Mouse (Mus musculus) ovary, postnatal 10 days (tissue): Measurements from ENCODE around the gene Ethe1.

Source experiments
- DNase-seq: peaks from one replicate; pipeline ENCODE4 v3.0.0; 2022; ENCODE audit warnings: low spot score

Ethe1 gene

DNA sequence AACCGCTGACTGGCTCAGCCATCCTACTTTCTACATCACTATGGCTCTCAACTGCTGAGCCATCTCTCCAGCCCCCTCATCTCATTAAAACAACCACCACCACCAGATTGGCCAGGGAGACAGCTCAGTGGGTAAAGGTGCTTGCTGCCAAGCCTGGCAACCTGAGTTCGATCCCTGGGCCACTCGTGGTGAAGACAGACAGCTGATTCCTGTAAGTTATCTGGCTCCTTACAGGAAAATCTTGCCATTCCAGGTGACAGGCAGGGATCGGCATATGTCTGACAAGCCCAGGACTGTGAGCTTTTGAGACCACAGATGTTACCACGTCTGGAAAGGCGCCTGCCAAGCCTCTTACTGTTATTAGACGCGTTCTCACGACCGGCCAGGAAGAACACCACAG, 9.5 kb upstream of the Ethe1 start:
- DNase-seq, result no peak

DNA sequence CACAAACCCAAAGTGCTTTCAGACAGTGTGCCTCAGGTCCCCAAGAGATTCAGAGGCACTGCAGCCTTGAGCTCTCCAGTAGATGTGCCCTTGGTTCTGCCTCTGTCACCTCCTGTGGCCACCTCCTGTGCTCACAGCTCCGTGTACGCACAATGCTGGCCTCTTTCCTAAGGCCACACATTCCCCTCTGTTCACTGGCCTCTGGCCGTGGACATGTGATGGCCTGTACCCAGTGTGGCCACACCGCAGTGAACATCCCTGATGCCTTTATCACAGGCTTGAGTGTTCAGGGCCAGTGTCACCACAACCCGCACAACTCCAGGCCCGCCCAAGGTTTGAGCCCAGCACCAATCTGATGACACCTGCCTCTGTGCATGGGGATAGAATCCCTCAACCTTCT, 2.5 kb upstream of the Ethe1 start:
- no peak for DNase-seq

DNA sequence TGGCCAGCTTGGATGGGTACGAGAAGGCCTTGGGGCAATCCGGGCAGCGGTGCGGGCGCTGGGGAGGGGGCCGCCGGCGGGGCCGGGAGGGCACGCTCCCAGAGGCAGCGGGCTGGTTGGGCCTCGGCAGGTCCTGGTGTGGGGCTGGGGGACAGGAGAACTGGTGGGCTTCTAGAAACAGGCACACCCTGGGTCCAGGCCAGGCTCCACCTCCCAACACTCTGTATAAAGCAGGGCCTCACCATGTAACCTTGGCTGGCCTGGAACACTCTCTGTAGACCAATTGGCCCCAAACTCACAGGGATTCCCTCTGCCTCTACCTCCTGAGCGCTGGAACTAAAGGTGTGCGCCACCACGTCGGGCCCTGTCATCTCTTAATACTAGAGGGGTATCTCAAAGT, 1.3 kb upstream of the Ethe1 start:
- DNase-seq, result no peak

- DNase-seq, result no peak
Observed at GRCm38 (mm10) chr7:24586828-24587227, 515 bp upstream of the Ethe1 start.

DNA sequence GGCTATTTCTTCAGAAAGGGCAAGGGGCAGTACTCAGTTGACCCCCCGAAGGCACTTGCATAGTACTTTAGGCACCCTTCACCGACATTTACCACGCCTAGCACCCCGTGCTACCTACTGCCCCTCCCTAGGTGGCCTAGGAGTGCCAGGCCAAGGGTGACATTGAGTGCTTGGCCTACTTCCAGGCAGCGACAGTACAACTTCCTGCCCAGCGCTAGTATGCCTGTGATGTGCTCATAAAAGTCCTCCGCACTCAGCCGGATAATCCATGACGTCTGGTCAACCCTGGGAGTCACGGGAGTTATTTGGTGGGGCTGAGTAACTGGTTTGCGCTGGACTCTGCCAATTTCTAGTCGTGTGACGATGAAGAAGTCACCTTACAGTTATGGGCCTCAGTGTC, 993 bp downstream of the Ethe1 start:
- no peak for DNase-seq

- no peak for DNase-seq
Observed at GRCm38 (mm10) chr7:24591735-24592134, 4.4 kb downstream of the Ethe1 start.

DNA sequence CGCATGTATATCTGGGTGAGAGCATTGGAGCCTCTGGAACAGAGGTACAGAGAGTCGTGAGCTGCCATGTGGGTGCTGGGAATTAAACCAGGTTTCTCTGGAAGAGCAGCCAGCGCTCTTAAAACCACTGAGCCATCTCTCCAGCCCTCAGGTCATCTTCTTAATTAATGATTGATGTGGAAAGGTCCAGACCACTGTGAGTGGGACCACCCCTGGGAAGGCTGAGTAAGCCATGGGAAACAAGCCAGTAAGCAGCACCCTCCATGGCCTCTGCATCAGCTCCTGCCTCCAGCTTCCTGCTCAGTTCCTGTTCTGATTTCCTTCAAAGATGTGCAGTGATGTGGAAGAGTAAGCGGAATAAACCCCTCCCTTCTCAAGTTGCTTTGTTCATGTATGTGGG, 4.8 kb downstream of the Ethe1 start:
- DNase-seq, result no peak

DNA sequence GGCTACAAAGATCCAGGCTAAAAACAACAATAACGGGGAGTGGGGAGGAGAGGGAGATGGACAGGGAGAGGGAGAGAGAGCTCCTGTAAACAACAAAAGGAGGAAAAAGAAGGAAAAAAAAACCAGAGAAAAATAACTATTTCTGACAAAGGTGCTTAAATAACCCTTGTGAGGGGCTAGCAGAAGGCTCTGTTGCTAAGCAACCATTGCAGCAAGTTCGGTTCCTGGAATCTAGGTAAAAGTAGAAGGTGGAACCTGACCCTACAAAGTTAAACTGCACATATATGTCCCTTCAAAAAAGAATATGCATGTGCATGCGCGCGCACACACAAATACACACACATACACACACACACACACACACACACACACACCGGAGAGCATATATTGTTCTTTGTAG, 5.4 kb downstream of the Ethe1 start:
- DNase-seq, result no peak

DNA sequence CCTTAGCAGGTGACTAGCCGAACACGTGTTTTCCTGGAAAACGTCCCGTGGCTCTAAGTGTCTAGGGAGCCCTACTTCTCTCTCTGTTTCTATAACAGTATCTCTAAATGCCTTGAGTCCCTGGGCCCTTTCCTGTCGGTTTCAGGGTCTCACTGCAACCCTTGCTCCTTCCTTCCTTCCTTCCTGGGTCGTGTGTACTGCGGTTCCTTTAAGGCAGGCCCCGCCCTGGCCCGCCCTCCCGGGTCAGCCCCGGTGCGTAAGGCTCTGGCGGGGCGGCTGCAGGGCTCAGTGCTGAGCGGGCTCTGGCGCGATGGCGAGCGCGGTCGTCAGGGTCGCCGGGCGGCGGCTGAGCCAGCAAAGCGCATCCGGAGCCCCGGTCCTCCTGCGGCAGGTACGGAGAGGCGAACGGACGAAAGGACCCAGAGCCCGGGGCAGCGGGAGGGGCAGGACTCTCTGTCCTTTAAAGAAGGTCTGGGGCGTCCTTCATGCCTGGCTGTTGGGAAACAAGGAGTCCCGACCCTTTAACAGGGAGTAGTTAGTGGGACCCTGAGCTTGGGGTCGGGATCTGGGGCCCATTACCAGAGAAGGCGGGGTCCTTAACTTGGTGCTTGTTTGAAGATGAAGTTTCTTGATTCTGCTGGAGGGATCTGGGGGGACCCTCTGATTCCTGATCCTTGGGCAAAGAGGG, 6.4 kb downstream of the Ethe1 start:
- peak; percentile 46 for DNase-seq

DNA sequence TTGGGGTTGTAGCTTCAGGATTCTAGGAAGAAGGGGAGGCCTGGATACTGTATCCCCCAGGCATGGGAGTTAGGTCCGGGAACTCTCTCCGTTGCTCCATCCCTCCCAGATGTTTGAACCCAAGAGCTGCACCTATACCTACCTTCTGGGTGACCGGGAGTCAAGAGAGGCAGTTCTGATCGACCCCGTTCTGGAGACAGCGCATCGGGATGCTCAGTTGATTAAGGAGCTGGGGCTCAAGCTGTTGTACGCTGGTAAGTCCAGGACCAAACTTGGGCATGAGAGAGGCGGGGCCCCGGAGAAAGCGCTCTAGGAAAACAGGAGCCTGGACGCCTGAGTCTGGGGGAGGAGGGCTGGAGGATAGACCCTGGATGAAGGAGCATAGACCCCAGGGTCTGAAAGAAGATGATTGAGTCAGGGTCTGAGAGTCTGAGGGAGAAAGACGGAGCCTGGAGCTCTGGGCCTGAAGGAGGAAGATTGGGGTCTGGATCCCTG, 7.0 kb downstream of the Ethe1 start:
- no peak for DNase-seq

- DNase-seq, result no peak
Observed at GRCm38 (mm10) chr7:24595464-24595863, 8.1 kb downstream of the Ethe1 start.

DNA sequence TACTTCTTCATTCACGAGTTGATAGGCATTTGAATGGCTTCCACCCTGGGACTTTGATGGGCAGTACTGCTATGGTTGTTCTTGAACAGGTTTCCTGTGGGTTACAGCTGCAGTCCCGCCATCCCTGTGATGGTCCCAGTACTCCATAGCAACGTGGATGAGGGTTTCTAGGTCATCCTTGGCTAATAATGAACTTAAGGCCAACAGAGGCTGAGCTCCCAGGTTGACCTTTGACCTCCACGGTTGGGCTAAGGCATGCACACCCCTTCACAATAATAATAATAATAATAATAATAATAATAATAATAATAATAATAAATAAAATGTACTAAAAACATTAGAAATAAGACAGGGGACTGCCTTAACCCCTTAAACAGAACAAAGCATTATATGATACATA, 10.8 kb downstream of the Ethe1 start:
- DNase-seq, result no peak

DNA sequence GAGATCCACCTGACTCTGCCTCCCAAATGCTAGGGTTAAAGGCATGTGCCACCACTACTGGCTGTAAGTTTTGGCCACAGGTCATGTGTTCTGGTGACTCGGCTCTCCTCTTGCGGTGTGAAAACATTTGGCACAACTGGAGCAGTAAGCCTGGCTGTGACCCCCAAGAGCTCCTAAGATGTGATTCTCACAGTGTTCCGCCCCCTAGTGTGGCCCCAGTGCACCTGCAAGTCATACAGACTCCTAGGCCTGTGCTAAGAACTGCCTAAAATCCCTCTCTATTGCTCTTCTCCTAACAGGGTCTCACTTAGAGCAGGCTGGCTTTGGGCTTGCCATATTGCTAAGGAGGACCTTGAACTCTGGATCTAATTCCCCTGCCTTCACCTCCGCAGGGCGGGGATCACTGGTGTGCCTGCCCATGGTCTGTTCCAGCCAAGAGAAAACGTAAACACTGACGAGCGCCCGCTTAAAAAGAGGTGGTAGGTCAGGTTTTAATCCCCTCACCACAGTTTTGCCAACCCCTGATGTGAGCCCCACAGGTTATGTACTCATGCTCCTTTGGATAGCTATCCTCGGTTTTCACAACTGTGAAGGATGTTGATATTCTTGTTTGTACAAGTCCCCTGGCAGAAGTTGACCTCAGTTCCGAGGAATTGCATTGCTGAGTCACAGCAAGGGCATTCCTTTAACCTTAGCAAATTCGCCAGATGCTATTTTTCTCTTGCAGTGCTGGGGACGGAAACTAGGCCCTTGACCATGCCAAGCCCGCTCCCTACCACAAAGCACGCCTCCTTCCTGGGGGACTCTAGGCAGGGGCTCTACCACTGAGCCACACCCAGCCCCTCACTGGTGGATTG, 12.1 kb downstream of the Ethe1 start:
- DNase-seq, result no peak

DNA sequence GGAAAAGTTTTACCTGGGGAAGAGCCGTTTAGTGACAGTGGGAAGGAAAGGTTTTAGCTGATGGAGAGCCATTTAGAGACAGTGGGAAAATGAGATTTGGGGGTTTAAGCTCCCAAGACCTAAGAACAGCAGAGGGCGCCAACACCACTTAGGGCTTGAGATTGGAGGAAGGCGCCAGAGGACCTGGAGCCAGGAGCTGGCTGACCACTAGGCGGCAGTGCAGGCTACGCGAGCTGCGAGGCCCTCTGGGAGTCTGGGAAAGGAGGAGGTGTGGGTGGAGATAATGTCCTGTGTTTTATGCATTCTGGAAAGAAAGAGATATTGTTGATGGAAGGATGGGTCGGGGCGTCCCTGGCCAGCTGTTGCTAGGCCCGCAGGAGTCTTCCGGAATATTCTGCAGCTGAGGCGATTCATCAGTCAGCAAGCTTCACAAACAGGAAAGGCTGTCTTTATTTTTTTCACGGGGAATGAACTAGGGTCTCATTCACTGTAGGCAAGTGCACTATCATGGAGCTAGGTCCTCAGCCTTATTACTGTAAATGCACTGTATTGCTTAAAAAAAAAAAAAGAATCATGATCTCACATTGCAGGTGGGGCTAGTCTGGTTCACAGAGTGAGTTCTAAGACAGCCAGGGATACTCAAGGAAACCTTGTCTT, 13.7 kb downstream of the Ethe1 start:
- DNase-seq, result peak; percentile 93

- DNase-seq, result no peak
Observed at GRCm38 (mm10) chr7:24605561-24605960, 18.2 kb downstream of the Ethe1 start.

- DNase-seq, result no peak
Observed at GRCm38 (mm10) chr7:24606046-24606445, 18.7 kb downstream of the Ethe1 start.

GRCm38 (mm10) chr7:24608017-24608416, 20.7 kb downstream of the Ethe1 start:
- DNase-seq, result no peak

DNA sequence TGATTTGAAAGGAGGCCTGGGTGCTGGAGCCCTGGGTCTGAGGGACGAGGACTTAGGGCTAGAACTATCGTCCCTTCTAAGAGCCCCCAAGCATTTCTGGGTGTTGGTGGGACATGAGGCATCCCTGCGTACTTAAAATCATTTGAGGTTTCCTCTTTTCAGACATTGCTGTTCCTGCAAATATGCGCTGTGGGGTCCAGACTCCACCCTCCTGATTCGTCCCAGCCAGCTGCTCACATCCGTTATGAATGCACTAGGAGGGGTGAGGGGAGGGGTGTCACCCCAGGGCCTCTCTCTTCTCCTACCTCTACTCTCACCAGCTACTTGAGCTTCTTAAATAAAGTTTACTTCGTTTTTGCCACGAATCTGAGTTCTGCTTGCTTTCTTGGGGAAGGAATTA, 21.2 kb downstream of the Ethe1 start:
- DNase-seq, result no peak

- no peak for DNase-seq
Observed at GRCm38 (mm10) chr7:24610144-24610878, 23.0 kb downstream of the Ethe1 start, which contains the start of gene Phldb3. Gene Phldb3 (plus strand): TSS chr7:24610763.

DNA sequence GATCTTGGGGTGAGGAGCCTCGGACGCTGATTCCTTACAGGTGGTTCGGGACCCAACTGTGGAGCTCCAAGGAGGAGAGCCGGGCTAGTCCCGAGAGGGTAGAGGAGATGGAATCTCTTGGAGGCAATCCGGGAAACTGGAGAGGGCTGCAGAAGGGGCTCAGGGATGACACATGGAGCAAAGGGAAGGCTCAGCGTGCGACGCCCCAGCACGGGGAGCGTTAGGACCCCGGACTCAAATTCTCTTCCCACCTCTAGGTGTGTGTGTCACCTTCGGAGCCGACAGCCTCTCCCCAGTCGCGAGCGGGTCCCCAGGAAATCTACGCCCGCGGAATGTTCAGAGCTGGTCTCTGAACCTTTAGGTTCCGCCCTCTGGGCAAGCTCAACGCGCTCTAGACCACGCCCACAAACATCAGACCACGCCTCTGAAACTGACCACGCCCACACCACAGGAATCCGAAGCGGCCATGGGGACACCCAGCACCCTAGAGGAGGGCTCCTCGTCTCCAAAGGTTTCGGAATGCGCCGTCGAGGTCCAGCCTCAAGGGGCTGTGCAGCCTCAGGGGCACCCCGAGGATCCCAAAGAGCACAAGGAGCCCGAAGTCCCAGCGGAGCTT, 23.6 kb downstream of the Ethe1 start:
- DNase-seq, result peak; percentile 71

DNA sequence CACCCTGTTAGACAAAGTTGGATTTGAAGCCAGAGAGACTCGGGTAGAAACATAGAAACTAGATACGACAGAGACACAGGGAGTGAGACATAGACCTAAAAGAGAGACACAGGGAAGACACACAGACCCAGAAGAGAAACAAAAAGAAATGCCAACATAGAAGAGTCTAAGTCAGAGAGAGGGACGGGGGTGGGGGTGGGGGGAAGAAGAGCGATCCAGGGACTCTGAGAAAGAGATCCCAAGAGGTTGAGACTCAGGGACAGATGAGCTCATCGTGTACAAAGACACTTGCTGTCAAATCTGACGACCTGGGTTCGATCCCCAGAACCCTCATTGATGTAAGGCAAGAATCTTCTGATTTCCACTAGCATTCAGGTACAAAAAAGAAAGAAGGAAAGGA, 24.4 kb downstream of the Ethe1 start:
- DNase-seq, result no peak
